Mouse (Mus musculus) brain, embryonic 14.5 days (tissue): ENCODE measurements around the gene Ccdc33.

Experiments
- CTCF ChIP-seq: fragments of 200-500 bp; IDR thresholded peaks from 2 replicates; pipeline ENCODE4 v1.5.1; 2012; ENCODE audit warnings: inconsistent platforms, mild to moderate bottlenecking, moderate library complexity, borderline replicate concordance; ENCODE audit not compliant: insufficient read depth, insufficient read length; ENCODE audit errors: extremely low read depth
- POLR2A ChIP-seq: fragments of 200-500 bp; IDR thresholded peaks from 2 replicates; pipeline ENCODE4 v1.6.1; 2012; ENCODE audit warnings: mild to moderate bottlenecking, inconsistent platforms, borderline replicate concordance; ENCODE audit not compliant: poor library complexity, insufficient read depth, insufficient read length, severe bottlenecking; ENCODE audit errors: extremely low read depth

DNA sequence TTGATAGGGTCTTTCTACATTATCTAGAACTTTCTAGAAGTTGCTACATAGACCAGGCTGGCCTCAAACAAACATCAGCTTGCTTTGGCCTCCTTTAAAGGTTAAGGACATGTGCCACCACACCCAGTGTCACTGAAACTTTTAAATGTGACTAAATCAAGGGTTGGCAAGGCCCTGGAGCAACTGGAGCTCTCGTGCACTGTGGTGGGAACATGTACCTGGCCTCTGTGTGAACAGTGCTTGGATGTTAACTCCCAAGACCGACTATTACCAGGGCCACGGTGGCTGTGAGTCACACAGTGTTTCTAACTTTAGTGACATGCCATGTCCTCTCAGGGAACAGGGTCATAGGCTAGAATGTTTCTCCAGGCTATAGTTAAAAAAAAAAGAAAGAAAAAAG is 101.7 kb downstream of the Ccdc33 start:
- TF ChIP-seq POLR2A = no peak
- TF ChIP-seq CTCF = no peak
